Mouse (Mus musculus): Measurements from ENCODE around the gene Fam83g. TPM values are rescaled to one million over a fixed set of nuclear protein-coding genes. Genes with fewer than 3 reads are reported as not detected.

Fam83g gene
- polyA plus RNA-seq, 1 experiment from 2014 or later = 2.1 TPM

DNA sequence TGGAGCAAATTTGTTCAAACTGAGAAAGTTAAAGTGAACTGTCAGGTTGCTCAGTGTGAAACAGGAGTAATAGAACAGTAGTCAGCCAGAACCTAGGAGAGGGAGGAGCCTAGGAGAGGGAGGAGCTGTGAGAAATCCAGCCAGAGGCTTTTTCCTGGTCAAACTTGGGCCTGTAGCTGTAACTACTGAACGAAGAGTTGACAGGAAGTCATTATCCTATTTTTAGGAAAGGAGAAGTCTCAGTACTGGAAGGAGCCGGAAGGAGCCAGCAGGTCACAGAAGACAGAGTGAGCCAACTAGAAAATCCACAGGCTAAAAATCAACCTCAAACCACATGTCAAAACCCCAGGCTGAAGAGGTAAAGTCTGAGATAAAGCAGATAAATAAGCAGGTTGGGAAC, 44.1 kb downstream of the Fam83g start:
- no peak overlapping the region for H3K9ac ChIP-seq
- 61% methylated on average over 2 of the region's 2 CpGs for WGBS
- no peaks in the 10 kb centered on the region for H3K9me3 ChIP-seq (ENCODE audit: low read depth, low read length)
- ATAC-seq (ENCODE audit: insufficient read depth) = no peak
- DNase-seq = peak; percentile 27
- H3K4me3 ChIP-seq (ENCODE audit: low read depth, low read length) = no peak overlapping the region
- H3K4me1 ChIP-seq (ENCODE audit: insufficient read depth) = no peaks in the 10 kb centered on the region
- peaks cover 54% of the 10 kb centered on the region for H3K36me3 ChIP-seq (ENCODE audit: insufficient read depth)
- no peak for TF ChIP-seq CTCF (IDR thresholded peaks at IDR 0.05; ENCODE audit: low read depth)
- H3K27me3 ChIP-seq (ENCODE audit: insufficient read depth, low read length) = no peaks in the 10 kb centered on the region
- H3K4me2 ChIP-seq = no peak overlapping the region
- no peak overlapping the region for H3K27ac ChIP-seq (ENCODE audit: low read depth)

GRCm38 (mm10) chr11:61732672-61733071, 48.8 kb downstream of the Fam83g start:
- Histone ChIP-seq H3K27me3 (ENCODE audit: insufficient read depth, low read length) (no peaks in the 10 kb centered on the region), H3K36me3 (ENCODE audit: insufficient read depth) (peaks cover 78% of the 10 kb centered on the region), H3K4me2 (no peak overlapping the region), H3K9me3 (ENCODE audit: low read depth, low read length) (no peaks in the 10 kb centered on the region), H3K9ac (no peak overlapping the region), H3K27ac (ENCODE audit: low read depth) (no peak overlapping the region), H3K4me1 (ENCODE audit: insufficient read depth) (no peaks in the 10 kb centered on the region), H3K4me3 (ENCODE audit: low read depth, low read length) (no peak overlapping the region)
- 87% methylated on average over 7 of the region's 7 CpGs for WGBS
- DNase-seq (no peak), ATAC-seq (ENCODE audit: insufficient read depth) (no peak)
- TF ChIP-seq CTCF (IDR thresholded peaks at IDR 0.05; ENCODE audit: low read depth) = no peak

- H3K27me3 ChIP-seq (ENCODE audit: insufficient read depth, low read length) = no peaks in the 10 kb centered on the region
- TF ChIP-seq CTCF (IDR thresholded peaks at IDR 0.05; ENCODE audit: low read depth) = no peak
- no peak overlapping the region for H3K4me3 ChIP-seq (ENCODE audit: low read depth, low read length)
- peaks cover 94% of the 10 kb centered on the region for H3K36me3 ChIP-seq (ENCODE audit: insufficient read depth)
- DNase-seq (no peak), ATAC-seq (ENCODE audit: insufficient read depth) (no peak)
- no peak overlapping the region for H3K9ac ChIP-seq
- H3K4me1 ChIP-seq (ENCODE audit: insufficient read depth) = no peaks in the 10 kb centered on the region
- H3K27ac ChIP-seq (ENCODE audit: low read depth) = no peak overlapping the region
- WGBS = 91% methylated on average over 1 of the region's 1 CpGs
- no peak overlapping the region for H3K4me2 ChIP-seq
- H3K9me3 ChIP-seq (ENCODE audit: low read depth, low read length) = no peaks in the 10 kb centered on the region
Observed at GRCm38 (mm10) chr11:61737290-61737689, 53.4 kb downstream of the Fam83g start.

- no peak overlapping the region for H3K4me2 ChIP-seq
- H3K9ac ChIP-seq = no peak overlapping the region
- H3K4me1 ChIP-seq (ENCODE audit: insufficient read depth) = no peaks in the 10 kb centered on the region
- no peaks in the 10 kb centered on the region for H3K9me3 ChIP-seq (ENCODE audit: low read depth, low read length)
- no peaks in the 10 kb centered on the region for H3K27me3 ChIP-seq (ENCODE audit: insufficient read depth, low read length)
- ATAC-seq (ENCODE audit: insufficient read depth) (no peak), DNase-seq (no peak)
- peaks cover 87% of the 10 kb centered on the region for H3K36me3 ChIP-seq (ENCODE audit: insufficient read depth)
- H3K27ac ChIP-seq (ENCODE audit: low read depth) = no peak overlapping the region
- no peak overlapping the region for H3K4me3 ChIP-seq (ENCODE audit: low read depth, low read length)
- TF ChIP-seq CTCF (IDR thresholded peaks at IDR 0.05; ENCODE audit: low read depth) = no peak; the same call in 1 of the 2 replicates
- 97% methylated on average over 1 of the region's 1 CpGs for WGBS
Observed at GRCm38 (mm10) chr11:61740500-61740899, 56.6 kb downstream of the Fam83g start.

DNA sequence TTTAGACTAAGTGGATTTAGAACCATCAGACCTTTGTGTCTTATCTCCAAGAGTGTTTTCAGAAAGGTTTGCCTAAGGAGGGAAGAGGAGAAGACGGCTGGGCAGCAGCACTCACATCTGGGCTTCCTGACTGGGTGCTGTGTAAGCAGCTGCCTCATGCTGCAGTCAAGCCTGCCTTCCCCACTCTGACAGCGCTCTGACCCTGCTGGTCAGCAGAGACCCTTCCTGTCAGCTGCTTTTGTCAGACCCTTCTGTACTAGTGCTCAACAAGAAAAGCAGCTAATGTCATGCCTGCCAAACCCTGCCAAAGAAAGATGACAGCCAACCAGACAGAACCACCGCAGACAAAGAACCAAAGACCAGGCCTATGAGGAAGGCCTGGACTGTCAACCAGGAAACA, 59.9 kb downstream of the Fam83g start:
- H3K9me3 ChIP-seq (ENCODE audit: low read depth, low read length) = no peaks in the 10 kb centered on the region

GRCm38 (mm10) chr11:61744460-61744859, 60.6 kb downstream of the Fam83g start:
- 72% methylated on average over 3 of the region's 3 CpGs for WGBS
- ATAC-seq (ENCODE audit: insufficient read depth) (no peak), DNase-seq (peak; percentile 21)
- no peak overlapping the region for H3K4me3 ChIP-seq (ENCODE audit: low read depth, low read length)
- H3K36me3 ChIP-seq (ENCODE audit: insufficient read depth) = peaks cover 79% of the 10 kb centered on the region
- no peaks in the 10 kb centered on the region for H3K9me3 ChIP-seq (ENCODE audit: low read depth, low read length)
- peak; percentile 34; the same call in 1 of the 2 replicates for TF ChIP-seq CTCF (IDR thresholded peaks at IDR 0.05; ENCODE audit: low read depth)
- no peaks in the 10 kb centered on the region for H3K4me1 ChIP-seq (ENCODE audit: insufficient read depth)
- H3K27me3 ChIP-seq (ENCODE audit: insufficient read depth, low read length) = no peaks in the 10 kb centered on the region
- H3K4me2 ChIP-seq = no peak overlapping the region
- H3K9ac ChIP-seq = no peak overlapping the region
- H3K27ac ChIP-seq (ENCODE audit: low read depth) = no peak overlapping the region

More for the DNA sequence above, 59.9 kb downstream of the Fam83g start:
- no peak for TF ChIP-seq CTCF (IDR thresholded peaks at IDR 0.05; ENCODE audit: low read depth)
- Histone ChIP-seq H3K27me3 (ENCODE audit: insufficient read depth, low read length) (no peaks in the 10 kb centered on the region), H3K4me3 (ENCODE audit: low read depth, low read length) (no peak overlapping the region), H3K9ac (no peak overlapping the region), H3K4me2 (no peak overlapping the region), H3K27ac (ENCODE audit: low read depth) (no peak overlapping the region), H3K4me1 (ENCODE audit: insufficient read depth) (no peaks in the 10 kb centered on the region), H3K36me3 (ENCODE audit: insufficient read depth) (peaks cover 79% of the 10 kb centered on the region)
- DNase-seq (no peak), ATAC-seq (ENCODE audit: insufficient read depth) (no peak)
- 74% methylated on average over 3 of the region's 3 CpGs for WGBS

DNA sequence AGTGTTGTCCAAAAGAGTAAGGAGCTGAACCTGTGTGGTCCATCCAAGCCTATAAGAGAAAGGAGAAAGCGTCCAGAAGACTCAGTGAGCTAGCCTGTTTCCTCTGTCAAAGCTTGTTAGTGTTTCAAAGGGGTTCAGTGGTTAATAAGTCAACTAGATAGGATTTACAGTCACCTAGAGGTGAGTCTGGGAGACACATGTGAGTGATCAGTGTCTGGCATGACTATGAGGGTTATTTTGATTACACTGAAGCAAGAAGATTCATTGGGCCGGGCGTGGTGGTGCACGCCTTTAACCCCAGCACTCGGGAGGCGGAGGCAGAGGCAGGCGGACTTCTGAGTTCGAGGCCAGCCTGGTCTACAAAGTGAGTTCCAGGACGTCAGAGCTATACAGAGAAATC, 61.9 kb downstream of the Fam83g start:
- Histone ChIP-seq H3K9ac (no peak overlapping the region), H3K4me1 (ENCODE audit: insufficient read depth) (no peaks in the 10 kb centered on the region), H3K9me3 (ENCODE audit: low read depth, low read length) (no peaks in the 10 kb centered on the region), H3K36me3 (ENCODE audit: insufficient read depth) (peaks cover 79% of the 10 kb centered on the region), H3K27ac (ENCODE audit: low read depth) (no peak overlapping the region), H3K27me3 (ENCODE audit: insufficient read depth, low read length) (no peaks in the 10 kb centered on the region), H3K4me3 (ENCODE audit: low read depth, low read length) (no peak overlapping the region), H3K4me2 (no peak overlapping the region)
- TF ChIP-seq CTCF (IDR thresholded peaks at IDR 0.05; ENCODE audit: low read depth) = no peak
- DNase-seq (no peak), ATAC-seq (ENCODE audit: insufficient read depth) (no peak)
- 88% methylated on average over 9 of the region's 9 CpGs for WGBS

GRCm38 (mm10) chr11:61747161-61747560, 63.3 kb downstream of the Fam83g start:
- Histone ChIP-seq H3K27me3 (ENCODE audit: insufficient read depth, low read length) (no peaks in the 10 kb centered on the region), H3K27ac (ENCODE audit: low read depth) (no peak overlapping the region), H3K4me3 (ENCODE audit: low read depth, low read length) (no peak overlapping the region), H3K4me2 (no peak overlapping the region), H3K9ac (no peak overlapping the region), H3K9me3 (ENCODE audit: low read depth, low read length) (no peaks in the 10 kb centered on the region), H3K4me1 (ENCODE audit: insufficient read depth) (no peaks in the 10 kb centered on the region), H3K36me3 (ENCODE audit: insufficient read depth) (peaks cover 79% of the 10 kb centered on the region)
- DNase-seq (no peak), ATAC-seq (ENCODE audit: insufficient read depth) (no peak)
- TF ChIP-seq CTCF (IDR thresholded peaks at IDR 0.05; ENCODE audit: low read depth) = no peak
- WGBS = 48% methylated on average over 3 of the region's 3 CpGs
